Mouse (Mus musculus): ENCODE measurements around the gene Tpte. TPM values are rescaled to one million over a fixed set of nuclear protein-coding genes. Genes with fewer than 3 reads are reported as not detected.

Tpte gene
- polyA plus RNA-seq, 1 experiment from 2014 or later: not detected

DNA sequence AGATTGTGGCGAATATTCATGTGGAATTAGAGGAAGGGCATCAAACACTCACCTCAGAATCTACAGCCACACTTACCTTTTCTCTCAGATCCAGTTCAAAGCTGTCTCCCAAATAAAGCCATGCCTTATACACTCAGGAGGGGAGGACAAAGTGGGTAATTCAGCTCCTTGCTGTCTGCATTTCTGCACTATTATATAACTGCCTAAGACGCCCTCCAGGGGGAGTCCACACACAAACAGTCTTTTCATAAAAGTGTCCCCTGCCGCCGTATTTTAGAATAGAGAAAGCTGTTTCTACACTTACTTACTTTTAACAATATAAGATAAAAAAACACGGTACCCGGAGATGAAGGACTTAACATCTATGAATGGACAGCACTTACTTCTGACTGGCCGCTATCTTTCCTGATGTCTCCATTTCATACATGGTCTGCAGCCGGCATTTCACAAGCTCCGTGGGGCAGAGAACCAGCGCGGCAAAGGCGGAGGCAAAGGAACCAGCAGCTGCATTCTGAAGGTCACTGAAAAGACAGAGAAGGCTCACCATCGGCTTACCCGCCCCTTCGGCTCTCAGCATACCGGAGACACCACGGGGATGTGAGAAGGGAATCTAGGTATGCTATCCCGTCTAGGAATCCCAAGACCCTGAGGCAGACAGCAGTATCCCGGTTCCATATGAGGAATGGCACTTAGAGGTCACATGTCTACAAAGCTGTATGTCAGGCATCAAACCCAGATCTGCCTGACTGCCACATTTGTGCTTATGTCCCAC lies 99.8 kb downstream of the Tpte start:
- H3K4me1 ChIP-seq: no peaks in the 10 kb centered on the region
- H3K27ac ChIP-seq: no peak overlapping the region
- no peaks in the 10 kb centered on the region for H3K9me3 ChIP-seq (replicated peaks)
- H3K4me3 ChIP-seq (replicated peaks): no peak overlapping the region
- ATAC-seq (replicated peaks; ENCODE audit: low FRiP score): no peak
- peaks cover 70% of the 10 kb centered on the region for H3K36me3 ChIP-seq
- H3K27me3 ChIP-seq: no peaks in the 10 kb centered on the region
- no peak overlapping the region for H3K4me2 ChIP-seq
- 88% methylated on average over 19 of the region's 19 CpGs for WGBS
- H3K9ac ChIP-seq: no peak overlapping the region

DNA sequence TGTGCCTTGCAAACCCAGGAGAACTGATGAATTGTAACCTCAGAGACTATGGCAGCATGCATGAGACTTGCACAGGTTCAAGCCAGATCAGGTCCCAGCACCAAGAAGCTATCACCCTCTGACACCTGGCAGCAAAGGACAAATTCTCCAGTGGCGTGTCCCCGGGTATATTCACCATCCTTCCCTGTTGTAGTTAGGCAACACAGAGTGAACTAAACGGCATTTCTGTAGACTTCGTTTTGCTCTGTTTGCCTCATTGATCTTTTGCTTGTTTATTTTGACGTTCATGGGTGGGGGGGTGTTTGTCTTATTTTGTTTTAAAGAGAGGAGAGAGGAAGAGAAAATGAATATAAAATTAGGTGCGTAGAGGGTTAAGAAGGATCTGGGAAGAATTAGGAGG lies 101.9 kb downstream of the Tpte start:
- WGBS: 92% methylated on average over 6 of the region's 6 CpGs
- H3K27me3 ChIP-seq: no peaks in the 10 kb centered on the region
- no peaks in the 10 kb centered on the region for H3K4me1 ChIP-seq
- no peak overlapping the region for H3K4me3 ChIP-seq (replicated peaks)
- no peak overlapping the region for H3K9ac ChIP-seq
- no peak for ATAC-seq (replicated peaks; ENCODE audit: low FRiP score)
- peaks cover 85% of the 10 kb centered on the region for H3K36me3 ChIP-seq
- no peaks in the 10 kb centered on the region for H3K9me3 ChIP-seq (replicated peaks)
- H3K27ac ChIP-seq: no peak overlapping the region
- H3K4me2 ChIP-seq: no peak overlapping the region

DNA sequence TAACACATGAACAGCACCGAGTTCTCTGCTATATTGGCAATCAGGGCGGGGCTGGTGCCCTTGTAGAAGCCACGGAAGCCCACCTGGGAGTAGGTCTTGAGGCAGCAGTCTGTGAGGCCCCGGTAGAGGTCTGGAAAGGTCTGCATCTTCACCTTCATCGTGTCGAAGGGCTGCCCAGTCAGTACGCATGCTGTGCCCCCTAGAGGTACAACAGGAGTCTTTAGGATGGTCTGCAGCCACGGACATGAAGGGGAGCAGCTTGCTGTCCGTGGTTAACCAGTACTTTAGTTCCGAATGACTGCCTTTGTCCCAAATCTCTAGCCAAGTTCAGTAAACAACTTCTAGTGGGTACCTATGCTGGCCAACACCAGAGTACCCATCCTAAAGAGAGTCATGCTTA lies 106.6 kb downstream of the Tpte start:
- no peaks in the 10 kb centered on the region for H3K4me1 ChIP-seq
- peaks cover 67% of the 10 kb centered on the region for H3K36me3 ChIP-seq
- peak overlapping the region; percentile 50; the same call in 1 of the 2 replicates for H3K27ac ChIP-seq
- no peak for ATAC-seq (replicated peaks; ENCODE audit: low FRiP score)
- no peak overlapping the region for H3K9ac ChIP-seq
- no peak overlapping the region for H3K4me3 ChIP-seq (replicated peaks)
- H3K4me2 ChIP-seq: no peak overlapping the region
- no peaks in the 10 kb centered on the region for H3K27me3 ChIP-seq
- H3K9me3 ChIP-seq (replicated peaks): no peaks in the 10 kb centered on the region
- 79% methylated on average over 10 of the region's 10 CpGs for WGBS

DNA sequence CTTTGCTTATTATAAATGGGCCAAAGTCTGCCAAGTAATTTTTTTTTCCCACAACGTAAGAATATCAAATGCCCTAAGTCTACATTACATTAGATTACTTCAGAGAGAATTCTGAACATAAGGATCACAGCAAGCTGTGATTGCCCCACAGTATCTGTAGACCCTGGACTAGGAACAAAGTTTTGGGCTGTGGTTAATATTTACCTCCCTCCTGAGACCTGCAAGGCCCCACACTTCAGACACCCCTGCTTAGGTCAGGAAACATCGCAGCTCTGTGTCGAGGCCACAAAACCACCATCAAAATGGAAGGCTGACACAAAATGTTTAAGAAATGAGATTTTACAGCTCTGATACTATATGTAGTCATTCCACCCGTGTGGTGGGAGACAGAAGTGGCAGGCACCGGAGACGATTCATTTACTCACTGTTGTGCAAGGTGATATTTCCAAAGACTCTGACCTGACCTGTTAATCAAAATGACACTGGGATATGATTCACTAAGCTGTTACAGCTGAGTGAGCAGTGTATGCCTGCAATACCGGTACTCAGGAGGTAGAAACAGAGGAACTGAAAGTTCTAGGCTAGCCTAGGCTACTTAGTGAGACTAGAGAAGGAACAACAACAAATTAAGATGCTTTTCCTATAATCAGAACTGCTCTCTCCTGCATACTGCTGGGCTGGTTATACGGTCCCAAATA lies 107.7 kb downstream of the Tpte start:
- Histone ChIP-seq H3K36me3 (peaks cover 59% of the 10 kb centered on the region), H3K4me3 (replicated peaks) (no peak overlapping the region), H3K4me1 (no peaks in the 10 kb centered on the region), H3K27ac (peak overlapping the region; percentile 28; the same call in 1 of the 2 replicates), H3K9ac (no peak overlapping the region), H3K27me3 (no peaks in the 10 kb centered on the region), H3K9me3 (replicated peaks) (no peaks in the 10 kb centered on the region), H3K4me2 (no peak overlapping the region)
- ATAC-seq (replicated peaks; ENCODE audit: low FRiP score): peak; percentile 80
- WGBS: 67% methylated on average over 8 of the region's 8 CpGs

DNA sequence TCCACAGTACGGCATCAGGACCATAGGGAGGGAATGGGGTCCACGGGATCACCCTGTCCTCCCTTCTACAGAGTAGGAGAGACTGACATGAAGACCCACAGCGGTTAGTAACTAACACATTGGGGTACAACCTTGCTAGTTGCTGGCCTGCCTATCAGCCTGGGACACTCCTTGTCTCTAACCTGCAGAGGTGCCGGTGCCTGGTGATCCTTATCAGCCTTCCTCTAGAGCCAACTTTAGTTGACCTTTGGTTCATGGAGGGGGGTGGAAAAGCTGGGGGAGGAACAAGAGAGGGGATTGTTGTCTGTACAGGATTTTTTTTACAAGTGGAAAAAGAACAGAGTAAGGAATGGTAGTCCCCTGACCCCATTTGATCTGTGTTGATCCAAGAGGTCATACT lies 111.2 kb downstream of the Tpte start:
- Histone ChIP-seq H3K9ac (no peak overlapping the region), H3K36me3 (peaks cover 28% of the 10 kb centered on the region), H3K4me3 (replicated peaks) (no peak overlapping the region), H3K27me3 (no peaks in the 10 kb centered on the region), H3K4me1 (peaks cover 14% of the 10 kb centered on the region), H3K27ac (no peak overlapping the region), H3K4me2 (no peak overlapping the region), H3K9me3 (replicated peaks) (no peaks in the 10 kb centered on the region)
- whole genome bisulfite sequencing: 77% methylated on average over 4 of the region's 4 CpGs
- no peak for ATAC-seq (replicated peaks; ENCODE audit: low FRiP score)

DNA sequence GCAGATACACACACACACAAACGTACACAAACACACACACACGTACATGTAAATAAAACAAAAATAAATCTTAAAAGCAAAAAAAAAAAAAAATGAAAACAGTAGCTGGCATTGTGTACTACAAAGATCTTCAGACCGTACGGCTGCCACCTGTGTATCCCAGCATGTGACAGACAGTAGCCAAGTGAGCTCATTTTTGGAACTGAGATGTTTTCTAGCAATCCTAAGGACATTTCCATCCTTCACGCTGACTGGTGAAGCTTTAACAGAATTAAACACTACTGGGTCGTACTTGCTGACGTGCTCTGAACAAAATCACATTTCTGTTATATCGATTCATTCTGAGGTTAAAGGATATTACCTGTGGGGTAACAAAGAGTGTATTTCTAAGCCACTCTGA lies 112.0 kb downstream of the Tpte start:
- WGBS: 91% methylated on average over 8 of the region's 8 CpGs
- Histone ChIP-seq H3K9me3 (replicated peaks) (no peaks in the 10 kb centered on the region), H3K36me3 (peaks cover 22% of the 10 kb centered on the region), H3K4me1 (peaks cover 14% of the 10 kb centered on the region), H3K27ac (no peak overlapping the region), H3K4me2 (no peak overlapping the region), H3K27me3 (no peaks in the 10 kb centered on the region), H3K4me3 (replicated peaks) (no peak overlapping the region), H3K9ac (no peak overlapping the region)
- no peak for ATAC-seq (replicated peaks; ENCODE audit: low FRiP score)

DNA sequence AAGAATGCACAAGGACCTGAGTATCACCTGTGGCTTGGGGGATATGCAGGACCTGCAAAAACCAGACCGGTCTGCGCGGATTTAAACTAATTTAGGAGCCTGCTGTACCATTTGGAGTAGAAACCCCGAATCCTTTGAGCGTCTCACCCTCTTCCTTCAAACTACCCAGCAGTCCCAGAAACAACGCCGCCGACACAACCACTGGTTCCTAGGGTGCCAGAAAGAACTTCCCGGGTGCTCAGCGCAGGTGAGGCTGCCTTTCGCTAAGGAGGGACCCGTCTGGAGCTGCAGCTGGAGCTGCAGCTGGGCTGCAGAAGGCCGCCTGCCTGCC lies 114.5 kb downstream of the Tpte start:
- ATAC-seq (replicated peaks; ENCODE audit: low FRiP score): no peak
- Histone ChIP-seq H3K4me1 (peaks cover 14% of the 10 kb centered on the region), H3K27me3 (no peaks in the 10 kb centered on the region), H3K36me3 (peaks cover 8% of the 10 kb centered on the region), H3K4me2 (peak overlapping the region; percentile 86), H3K4me3 (replicated peaks) (peak overlapping the region; percentile 89), H3K9ac (peak overlapping the region; percentile 85), H3K27ac (peak overlapping the region; percentile 88), H3K9me3 (replicated peaks) (no peaks in the 10 kb centered on the region)
- WGBS: under 1% methylated on average over 13 of the region's 13 CpGs

DNA sequence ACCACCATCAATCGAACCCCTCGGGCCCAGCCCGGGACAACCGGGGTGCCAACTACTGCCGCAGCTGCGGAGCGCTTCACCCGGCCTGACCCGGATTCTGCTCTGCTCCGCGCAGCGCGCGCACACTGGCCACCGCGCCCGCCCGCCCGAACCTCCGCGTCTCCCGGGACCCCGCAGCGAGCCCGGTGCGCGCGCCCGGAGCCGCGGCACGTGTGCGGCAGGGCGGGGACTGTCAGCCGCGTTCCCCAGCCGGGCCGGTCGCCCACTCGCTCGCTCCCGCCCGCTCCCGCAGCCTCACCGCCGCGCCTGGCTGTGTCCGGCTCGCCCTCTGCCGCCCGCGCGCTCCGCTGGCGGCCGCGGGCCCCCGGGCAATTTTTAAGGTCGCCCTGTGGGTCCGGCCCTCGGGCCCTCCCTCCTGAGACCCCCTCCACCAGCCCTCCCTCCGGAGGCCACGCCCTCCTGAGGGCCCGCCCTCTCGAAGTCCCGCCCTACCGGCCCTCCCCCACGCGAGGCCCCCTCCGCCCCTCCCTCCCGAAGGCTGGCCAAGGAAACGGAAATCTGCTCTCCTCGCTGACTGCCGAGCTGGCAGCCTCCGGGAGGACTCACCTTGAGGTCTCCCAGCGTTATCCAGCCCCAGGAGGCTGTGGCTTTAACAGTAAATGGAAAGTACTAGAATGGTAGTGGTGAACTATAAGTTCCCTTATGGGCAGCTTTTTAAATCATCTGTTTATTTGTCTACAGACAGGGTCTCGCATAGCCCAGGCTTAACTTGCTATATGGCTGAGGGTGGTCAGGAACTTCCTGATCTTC lies 115.1 kb downstream of the Tpte start, which contains the start of gene Slc25a15:
Gene Slc25a15 (minus strand): TSS at position 456 of the 810 bp plus-strand sequence.
- WGBS: under 1% methylated on average over 72 of the region's 77 CpGs
- Histone ChIP-seq H3K4me1 (peaks cover 14% of the 10 kb centered on the region), H3K36me3 (peaks cover 3% of the 10 kb centered on the region), H3K27me3 (no peaks in the 10 kb centered on the region), H3K4me3 (replicated peaks) (peak within 1 kb of the TSS; percentile 89), H3K4me2 (peak within 1 kb of the TSS; percentile 86), H3K9me3 (replicated peaks) (no peaks in the 10 kb centered on the region), H3K9ac (peak within 1 kb of the TSS; percentile 85), H3K27ac (peak within 1 kb of the TSS; percentile 88)
- peak; percentile 93 for ATAC-seq (replicated peaks; ENCODE audit: low FRiP score)

DNA sequence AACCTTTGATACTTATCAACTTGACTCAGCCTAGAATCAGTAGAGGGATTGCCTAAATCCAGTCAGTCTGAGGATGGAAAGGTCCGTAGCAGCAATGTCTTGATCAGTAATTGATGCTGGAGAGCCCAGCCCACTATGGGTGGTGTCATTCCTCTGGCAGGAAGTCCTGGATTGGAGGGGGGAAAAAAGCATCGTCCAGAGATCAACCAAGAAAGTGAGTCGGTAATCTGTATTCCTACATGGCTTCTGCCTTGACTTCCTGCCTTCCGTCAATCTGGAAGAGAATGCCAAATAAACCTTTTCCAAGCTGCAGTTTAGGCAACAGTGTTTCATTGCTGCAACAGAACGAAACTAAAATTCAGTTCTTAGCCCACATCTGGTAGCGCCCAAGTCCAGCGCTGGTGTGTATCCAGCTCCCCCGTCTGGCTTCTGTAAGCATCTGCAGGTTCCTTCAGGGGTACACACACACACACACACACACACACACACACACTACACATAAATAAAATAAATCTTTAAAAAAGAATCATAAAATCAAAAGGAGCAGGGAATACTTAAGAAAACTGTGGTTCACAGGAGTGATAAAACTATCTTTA lies 116.1 kb downstream of the Tpte start:
- Histone ChIP-seq H3K9me3 (replicated peaks) (no peaks in the 10 kb centered on the region), H3K4me3 (replicated peaks) (peak overlapping the region; percentile 89), H3K4me2 (peak overlapping the region; percentile 86), H3K9ac (peak overlapping the region; percentile 85), H3K36me3 (peaks cover 3% of the 10 kb centered on the region), H3K27me3 (no peaks in the 10 kb centered on the region), H3K4me1 (peaks cover 14% of the 10 kb centered on the region), H3K27ac (peak overlapping the region; percentile 88)
- WGBS: 77% methylated on average over 8 of the region's 8 CpGs
- ATAC-seq (replicated peaks; ENCODE audit: low FRiP score): no peak

DNA sequence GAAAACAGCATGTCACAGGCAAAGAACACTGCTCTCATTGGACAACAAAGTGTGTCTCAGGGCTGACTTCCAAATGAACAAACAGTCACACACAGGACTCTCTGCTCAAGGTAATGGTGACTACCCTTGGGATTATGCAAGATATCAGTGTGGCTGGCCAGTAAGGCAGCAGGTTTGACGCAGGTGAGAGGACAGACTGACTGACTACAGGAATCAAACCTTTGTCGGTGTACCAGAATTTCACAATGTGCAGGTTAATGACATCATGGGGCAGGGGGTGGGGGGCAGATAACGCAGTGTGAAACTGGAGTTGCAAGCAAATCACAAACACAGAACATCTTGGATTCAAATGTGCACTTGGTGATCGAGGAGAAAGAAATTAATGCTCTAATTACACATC lies 117.4 kb downstream of the Tpte start:
- Histone ChIP-seq H3K4me1 (peaks cover 14% of the 10 kb centered on the region), H3K36me3 (no peaks in the 10 kb centered on the region), H3K4me2 (no peak overlapping the region), H3K27me3 (no peaks in the 10 kb centered on the region), H3K27ac (no peak overlapping the region), H3K9me3 (replicated peaks) (no peaks in the 10 kb centered on the region), H3K9ac (no peak overlapping the region), H3K4me3 (replicated peaks) (no peak overlapping the region)
- no peak for ATAC-seq (replicated peaks; ENCODE audit: low FRiP score)
- 86% methylated on average over 4 of the region's 4 CpGs for WGBS

DNA sequence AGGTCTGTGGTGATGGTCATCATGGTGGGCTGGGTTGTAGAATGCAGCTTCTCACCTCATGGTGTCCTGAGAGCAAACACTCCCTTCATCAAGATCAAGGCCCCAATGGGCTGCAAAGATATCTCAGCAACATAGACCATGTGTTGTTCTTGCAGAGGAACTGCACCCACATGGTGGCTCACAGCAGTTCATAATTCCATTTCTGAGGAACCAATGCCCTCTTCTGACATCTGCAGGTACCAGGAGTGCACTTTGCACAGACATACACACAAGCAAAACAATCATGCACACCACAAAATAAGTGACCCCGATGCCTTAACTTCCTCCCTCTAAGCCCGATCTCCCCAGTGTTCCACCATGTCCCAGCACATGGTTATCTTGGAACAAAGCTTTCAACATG lies 120.0 kb downstream of the Tpte start:
- ATAC-seq (replicated peaks; ENCODE audit: low FRiP score): no peak
- peaks cover 6% of the 10 kb centered on the region for H3K4me1 ChIP-seq
- WGBS: 88% methylated on average over 2 of the region's 2 CpGs
- no peaks in the 10 kb centered on the region for H3K27me3 ChIP-seq
- H3K4me2 ChIP-seq: no peak overlapping the region
- H3K36me3 ChIP-seq: no peaks in the 10 kb centered on the region
- H3K9ac ChIP-seq: no peak overlapping the region
- H3K4me3 ChIP-seq (replicated peaks): no peak overlapping the region
- H3K27ac ChIP-seq: no peak overlapping the region
- no peaks in the 10 kb centered on the region for H3K9me3 ChIP-seq (replicated peaks)

Data from kidney, embryonic 15.5 days (tissue).